Comparison of ENCODE assay signal across 20 mouse cellular contexts in the genomic region with DNA sequence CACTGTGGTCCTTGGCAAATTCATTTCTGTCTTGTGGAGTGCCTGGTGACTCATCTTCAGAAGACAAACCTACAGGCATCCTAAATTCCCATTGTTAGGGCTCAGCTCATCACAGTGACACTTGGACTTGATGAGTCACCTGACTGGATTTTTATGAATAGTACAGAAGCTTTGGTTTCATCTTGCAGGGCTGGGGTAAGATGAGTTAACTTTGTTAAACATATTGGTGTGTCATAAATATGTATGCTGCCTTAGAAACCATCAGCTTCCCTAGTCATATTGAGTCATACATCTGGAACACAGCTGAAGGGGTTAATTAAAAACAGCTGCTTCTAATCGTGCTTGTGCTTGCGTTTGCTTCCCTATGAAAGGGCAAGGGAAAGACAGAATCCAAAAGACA.
A peak's percentile ranks its signal among the peaks of the same experiment; 100 is the strongest.
DNase-seq lines count a peak whose midpoint lies in the region; ATAC-seq and TF ChIP-seq lines count a peak whose summit lies in the region.
"Had no signal": no experiment of that assay in that cellular context is flagged by ENCODE, and none has a peak within 500 bp of the region (broad histone marks: within the 10 kb centered on the region; RNA-seq: fewer than 3 reads in every experiment).

No protein-coding gene starts in this region.

- DNase-seq in adipocyte (ENCODE audit: low spot score): peak; percentile 7
- DNase-seq in limb, embryonic 14.5 days (ENCODE audit: low spot score): peak; percentile 76
- DNase-seq in lung, postnatal 25 days (ENCODE audit: low spot score): no peak
- DNase-seq in kidney, adult 8-10 months: no peak
- no peak for DNase-seq in layer of hippocampus, adult 8-10 months (ENCODE audit: low spot score in 2 of 2)
- no peak for DNase-seq in adrenal gland, postnatal 10 days
- DNase-seq: cerebellum, adult 8-10 months; gastrocnemius, postnatal 36 days; lung, adult 18-20 months; lung, postnatal 14 days; retina, postnatal 1 day had no signal

- H3K79me2 ChIP-seq in C2C12 (ENCODE audit: control insufficient read depth, insufficient read depth): no peaks in the 10 kb centered on the region

- WGBS in embryonic facial prominence, embryonic 15.5 days: 13% methylated on average over 2 of the region's 2 CpGs
- 3% methylated on average over 2 of the region's 2 CpGs for WGBS in limb, embryonic 14.5 days

- H3K4me1 ChIP-seq in embryonic facial prominence, embryonic 15.5 days: peaks cover 8% of the 10 kb centered on the region; the same call in 1 of the 2 replicates
- H3K4me1 ChIP-seq in limb, embryonic 14.5 days (ENCODE audit: control insufficient read depth, insufficient read depth, low read length): peaks cover 9% of the 10 kb centered on the region
- H3K4me1 ChIP-seq: forebrain, embryonic 15.5 days; megakaryocyte, embryonic 14.5 days had no signal

- 0 out of 2 replicates have a peak, but pooled peaks have one; percentile 19 for ATAC-seq in embryonic facial prominence, embryonic 15.5 days (ENCODE audit: insufficient number of reproducible peaks, low FRiP score, low TSS enrichment, low read depth)
- no peak for ATAC-seq in limb, embryonic 14.5 days (ENCODE audit: low FRiP score, low read depth)
- ATAC-seq: forebrain, embryonic 15.5 days; intestine, embryonic 16.5 days had no signal

- TF ChIP-seq POLR2A in limb, embryonic 14.5 days (IDR thresholded peaks at IDR 0.05; ENCODE audit: borderline replicate concordance, extremely low read depth, insufficient read depth, insufficient read length): no peak

- no peak overlapping the region for H3K4me2 ChIP-seq in embryonic facial prominence, embryonic 15.5 days (replicated peaks)
- H3K4me2 ChIP-seq in limb, embryonic 14.5 days (replicated peaks; ENCODE audit: low read depth, low read length, severe bottlenecking): no peak overlapping the region
- H3K4me2 ChIP-seq: forebrain, embryonic 15.5 days; hindbrain, embryonic 14.5 days; liver, embryonic 11.5 days had no signal

- TF ChIP-seq CTCF in C2C12 (IDR thresholded peaks at IDR 0.05; ENCODE audit: control insufficient read depth, insufficient read depth, insufficient read length): no peak

- H3K4me3 ChIP-seq in C2C12 (ENCODE audit: insufficient read depth, poor library complexity, severe bottlenecking): no peak overlapping the region
- H3K4me3 ChIP-seq in embryonic facial prominence, embryonic 15.5 days (replicated peaks): no peak overlapping the region
- no peak overlapping the region for H3K4me3 ChIP-seq in limb, embryonic 14.5 days (replicated peaks; ENCODE audit: low read length)
- H3K4me3 ChIP-seq: forebrain, embryonic 15.5 days; megakaryocyte, embryonic 14.5 days had no signal

- no peaks in the 10 kb centered on the region for H3K27me3 ChIP-seq in C2C12 (ENCODE audit: control insufficient read depth, insufficient read depth, insufficient read length)
- H3K27me3 ChIP-seq in embryonic facial prominence, embryonic 15.5 days: no peaks in the 10 kb centered on the region
- H3K27me3 ChIP-seq in limb, embryonic 14.5 days (ENCODE audit: control insufficient read depth, insufficient read depth, low read length): no peaks in the 10 kb centered on the region
- H3K27me3 ChIP-seq: forebrain, embryonic 15.5 days; megakaryocyte, embryonic 14.5 days had no signal

- no peaks in the 10 kb centered on the region for H3K79me3 ChIP-seq in C2C12 (ENCODE audit: low read depth)

- no peak overlapping the region for H3K9ac ChIP-seq in embryonic facial prominence, embryonic 15.5 days
- H3K9ac ChIP-seq in limb, embryonic 14.5 days (ENCODE audit: low read depth, low read length, severe bottlenecking): no peak overlapping the region
- H3K9ac ChIP-seq: forebrain, embryonic 15.5 days; hindbrain, embryonic 14.5 days had no signal

- H3K9me3 ChIP-seq in embryonic facial prominence, embryonic 15.5 days (replicated peaks): no peaks in the 10 kb centered on the region
- no peaks in the 10 kb centered on the region for H3K9me3 ChIP-seq in limb, embryonic 14.5 days (ENCODE audit: control insufficient read depth, low read length)
- H3K9me3 ChIP-seq: forebrain, embryonic 15.5 days had no signal

- H3K36me3 ChIP-seq in C2C12 (ENCODE audit: control insufficient read depth, insufficient read depth): no peaks in the 10 kb centered on the region
- no peaks in the 10 kb centered on the region for H3K36me3 ChIP-seq in embryonic facial prominence, embryonic 15.5 days
- no peaks in the 10 kb centered on the region for H3K36me3 ChIP-seq in limb, embryonic 14.5 days (ENCODE audit: control insufficient read depth, insufficient read depth, low read length)
- H3K36me3 ChIP-seq: forebrain, embryonic 15.5 days had no signal

- no peak overlapping the region for H3ac ChIP-seq in C2C12 (ENCODE audit: control insufficient read depth, insufficient read length, low read depth)

- H3K27ac ChIP-seq in embryonic facial prominence, embryonic 15.5 days (replicated peaks): no peak overlapping the region; the same call in 1 of the 2 replicates
- no peak overlapping the region for H3K27ac ChIP-seq in limb, embryonic 14.5 days (replicated peaks; ENCODE audit: low read depth, low read length)
- H3K27ac ChIP-seq: forebrain, embryonic 15.5 days; hindbrain, embryonic 14.5 days; kidney, postnatal 0 days; stomach, postnatal 0 days had no signal

TF ChIP-seq in C2C12, 6 proteins besides CTCF, POLR2A, EP300 and RAD21:
- peak; percentile 84 for TF ChIP-seq FOSL1 (IDR thresholded peaks at IDR 0.05; ENCODE audit: insufficient read depth, low read length, poor library complexity, severe bottlenecking)
- peak; percentile 87 for TF ChIP-seq MYOD1 (IDR thresholded peaks at IDR 0.05; ENCODE audit: control insufficient read depth, insufficient read length, low read depth)
- TF ChIP-seq USF1 (IDR thresholded peaks at IDR 0.05; ENCODE audit: low read depth): peak; percentile 80
- peak; percentile 49 for TF ChIP-seq CEBPB (IDR thresholded peaks at IDR 0.05; ENCODE audit: low read depth)
- no peak for TF ChIP-seq MAX (IDR thresholded peaks at IDR 0.05)
TF ChIP-seq in C2C12: peak in this region for 4.

Comparison
In these comparisons a context has a peak if more than half of its experiments do, and no peak if none do; other contexts are left out.
1. DNase-seq: peak in adipocyte (single experiment) and limb, embryonic 14.5 days (single experiment); none in lung, postnatal 25 days (single experiment), kidney, adult 8-10 months (0 of 2), layer of hippocampus, adult 8-10 months (0 of 2) and adrenal gland, postnatal 10 days (single experiment).